Mouse (Mus musculus): ENCODE measurements around the gene Nup210l.

GRCm38 (mm10) chr3:90195644-90196043, 91.7 kb downstream of the Nup210l start:
- TF ChIP-seq CTCF (IDR thresholded peaks at IDR 0.05; ENCODE audit: extremely low read depth, insufficient read depth, low read length), result no peak
- TF ChIP-seq POLR2A (IDR thresholded peaks at IDR 0.05; ENCODE audit: extremely low read depth, insufficient read depth, low read length), result no peak

All from cortical plate, adult 2 months (tissue).